Mouse (Mus musculus) ES-Bruce4 (cell line): ENCODE measurements around the gene Rcan1.

Source experiments
- CTCF ChIP-seq: IDR thresholded peaks from one replicate; pipeline ENCODE4 v1.8.1; 2011; ENCODE audit warnings: low read depth, low read length
- EP300 ChIP-seq: IDR thresholded peaks from 2 replicates; pipeline ENCODE4 v1.6.1; 2011; ENCODE audit warnings: low read depth, low read length; ENCODE audit not compliant: insufficient read depth
- POLR2A ChIP-seq: IDR thresholded peaks from one replicate; pipeline ENCODE4 v1.8.1; 2011; ENCODE audit warnings: low read length; ENCODE audit not compliant: insufficient read depth

GRCm38 (mm10) chr16:92499324-92499723 lies 28.7 kb upstream of the Rcan1 start:
- TF ChIP-seq CTCF (no peak), POLR2A (no peak), EP300 (no peak)
